Mouse (Mus musculus) ovary, adult 18-20 months (tissue): Measurements from ENCODE around the gene Gm49320.

ENCODE experiments used
- DNase-seq: peaks from one replicate; pipeline ENCODE4 v3.0.0; 2022; ENCODE audit warnings: low spot score, mixed read lengths

Gm49320 gene

GRCm38 (mm10) chr8:4238434-4239192, at the start of gene Gm49320, which contains the start of gene Map2k7:
Gm49320 (plus strand) TSS chr8:4238865.
Map2k7 (plus strand) TSS chr8:4238740.
- peak; percentile 100 for DNase-seq

GRCm38 (mm10) chr8:4189031-4189722, 49.5 kb upstream of the Gm49320 start:
- no peak for DNase-seq

GRCm38 (mm10) chr8:4192305-4192704, 46.4 kb upstream of the Gm49320 start:
- no peak for DNase-seq

GRCm38 (mm10) chr8:4192807-4193587, 45.7 kb upstream of the Gm49320 start:
- peak; percentile 63 for DNase-seq

GRCm38 (mm10) chr8:4193588-4193894, 45.1 kb upstream of the Gm49320 start:
- no peak for DNase-seq

GRCm38 (mm10) chr8:4201321-4201720, 37.3 kb upstream of the Gm49320 start:
- no peak for DNase-seq

GRCm38 (mm10) chr8:4205246-4206123, 33.2 kb upstream of the Gm49320 start:
- DNase-seq = no peak

GRCm38 (mm10) chr8:4206182-4207015, 32.3 kb upstream of the Gm49320 start:
- no peak for DNase-seq

- no peak for DNase-seq
Observed at GRCm38 (mm10) chr8:4207016-4207350, 31.7 kb upstream of the Gm49320 start.

GRCm38 (mm10) chr8:4211097-4211496, 27.6 kb upstream of the Gm49320 start:
- no peak for DNase-seq

GRCm38 (mm10) chr8:4212809-4213209, 25.9 kb upstream of the Gm49320 start:
- DNase-seq = no peak

GRCm38 (mm10) chr8:4213210-4214005, 25.3 kb upstream of the Gm49320 start:
- DNase-seq = peak; percentile 81

- peak; percentile 78 for DNase-seq
Observed at GRCm38 (mm10) chr8:4214006-4214980, 24.4 kb upstream of the Gm49320 start.

- DNase-seq = no peak
Observed at GRCm38 (mm10) chr8:4216296-4216695, 22.4 kb upstream of the Gm49320 start.

- no peak for DNase-seq
Observed at GRCm38 (mm10) chr8:4216791-4217621, 21.7 kb upstream of the Gm49320 start, which contains the start of gene Prr36. Prr36 (minus strand) TSS chr8:4217459.

- DNase-seq = no peak
Observed at GRCm38 (mm10) chr8:4219617-4220016, 19.0 kb upstream of the Gm49320 start.

GRCm38 (mm10) chr8:4222059-4222458, 16.6 kb upstream of the Gm49320 start:
- DNase-seq = no peak

- no peak for DNase-seq
Observed at GRCm38 (mm10) chr8:4226323-4226722, 12.3 kb upstream of the Gm49320 start.
